Mouse (Mus musculus) kidney, adult 2 months (tissue): ENCODE results near the gene Slc48a1. TPM values are rescaled to one million over a fixed set of nuclear protein-coding genes. Genes with fewer than 3 reads are reported as not detected.

Source experiments
- DNase-seq: peaks from one replicate; pipeline ENCODE4 v3.0.0; 2021
- H3K27ac ChIP-seq: fragments of 200-500 bp; 2 replicates; pipeline ENCODE4 v1.5.1; 2012; ENCODE audit warnings: low read depth, low read length, control low read depth, inconsistent platforms; ENCODE audit not compliant: insufficient read depth
- H3K27me3 ChIP-seq: fragments of 200-500 bp; replicated peaks from 2 replicates; pipeline ENCODE4 v1.6.1; 2012; ENCODE audit warnings: mild to moderate bottlenecking, moderate library complexity, low read length, inconsistent platforms; ENCODE audit not compliant: control insufficient read depth, insufficient read depth
- H3K36me3 ChIP-seq: fragments of 200-500 bp; 2 replicates; pipeline ENCODE4 v1.6.1; 2012; ENCODE audit warnings: mild to moderate bottlenecking, moderate library complexity, low read length, inconsistent platforms; ENCODE audit not compliant: control insufficient read depth, insufficient read depth
- H3K4me1 ChIP-seq: fragments of 200-500 bp; 2 replicates; pipeline ENCODE4 v1.6.1; 2011; ENCODE audit warnings: low read length; ENCODE audit not compliant: control insufficient read depth, insufficient read depth
- H3K4me3 ChIP-seq: fragments of 200-500 bp; 2 replicates; pipeline ENCODE4 v1.5.1; 2011; ENCODE audit warnings: mild to moderate bottlenecking, low read depth, low read length, control low read depth; ENCODE audit not compliant: insufficient read depth
- CTCF ChIP-seq: fragments of 200-500 bp; conservative IDR thresholded peaks from 2 replicates; pipeline ENCODE4 v1.5.1; 2011; ENCODE audit warnings: low read depth, mild to moderate bottlenecking, control low read depth, low read length, moderate library complexity, mixed read lengths; ENCODE audit not compliant: insufficient read depth, insufficient read length
- POLR2A ChIP-seq: fragments of 200-500 bp; IDR thresholded peaks from one replicate; pipeline ENCODE4 v1.6.1; 2011; ENCODE audit warnings: low read depth, low read length, control low read depth
- WGBS: fragments of 180-500 bp; shearing (Covaris S2); methylation state at CpG from one replicate; pipeline ENCODE4 v1.1.7; 2018; 5-methylcytosine and 5-hydroxymethylcytosine counted together
- polyA plus RNA-seq: library from polyadenylated mRNA; depleted of rRNA; stranded (reverse); fragments of >200 nt; gene quantifications from 2 replicates; pipeline ENCODE4 v1.2.3, GENCODE M21; 2012

Slc48a1 gene
- polyA plus RNA-seq, 1 experiment, result 182 TPM

DNA sequence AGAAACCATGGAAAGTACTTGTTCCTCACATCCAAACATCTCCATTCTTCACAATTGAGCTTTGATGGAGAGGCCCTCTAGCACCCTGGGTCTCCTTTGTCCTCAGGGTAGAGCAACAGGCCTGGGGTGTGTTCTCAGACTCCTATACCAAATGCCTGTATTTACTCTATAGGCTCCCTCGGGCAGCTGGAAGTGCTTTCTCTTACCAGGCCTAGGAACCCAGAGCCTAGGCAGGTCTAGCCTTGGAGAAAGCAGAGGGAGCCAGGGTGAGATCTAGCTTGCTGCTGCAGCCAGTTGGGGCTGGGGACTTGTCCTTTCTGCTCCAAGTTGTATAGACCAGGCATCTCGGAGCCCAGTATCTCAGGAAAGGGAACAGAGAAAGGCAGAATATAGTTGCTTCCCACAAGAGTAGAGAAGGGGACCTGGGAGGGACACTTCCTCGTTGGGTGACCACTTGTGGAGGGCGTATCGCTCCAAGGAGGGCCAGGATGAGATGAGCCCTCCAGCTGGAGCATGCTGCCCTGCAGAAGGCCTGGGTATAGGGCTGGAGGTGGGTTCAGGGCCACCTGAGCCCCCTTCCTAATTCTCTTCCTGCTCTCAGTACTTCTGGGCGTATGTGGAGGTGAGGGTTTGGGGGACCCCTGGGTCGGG is 9.0 kb downstream of the Slc48a1 start:
- TF ChIP-seq CTCF, result no peak
- no peak for TF ChIP-seq POLR2A
- Histone ChIP-seq H3K4me3 (no peak overlapping the region), H3K36me3 (no peaks in the 10 kb centered on the region), H3K27ac (peak overlapping the region; percentile 9; the same call in 1 of the 2 replicates), H3K4me1 (peaks cover 33% of the 10 kb centered on the region), H3K27me3 (no peaks in the 10 kb centered on the region)
- WGBS, result 80% methylated on average over 7 of the region's 7 CpGs
- no peak for DNase-seq

DNA sequence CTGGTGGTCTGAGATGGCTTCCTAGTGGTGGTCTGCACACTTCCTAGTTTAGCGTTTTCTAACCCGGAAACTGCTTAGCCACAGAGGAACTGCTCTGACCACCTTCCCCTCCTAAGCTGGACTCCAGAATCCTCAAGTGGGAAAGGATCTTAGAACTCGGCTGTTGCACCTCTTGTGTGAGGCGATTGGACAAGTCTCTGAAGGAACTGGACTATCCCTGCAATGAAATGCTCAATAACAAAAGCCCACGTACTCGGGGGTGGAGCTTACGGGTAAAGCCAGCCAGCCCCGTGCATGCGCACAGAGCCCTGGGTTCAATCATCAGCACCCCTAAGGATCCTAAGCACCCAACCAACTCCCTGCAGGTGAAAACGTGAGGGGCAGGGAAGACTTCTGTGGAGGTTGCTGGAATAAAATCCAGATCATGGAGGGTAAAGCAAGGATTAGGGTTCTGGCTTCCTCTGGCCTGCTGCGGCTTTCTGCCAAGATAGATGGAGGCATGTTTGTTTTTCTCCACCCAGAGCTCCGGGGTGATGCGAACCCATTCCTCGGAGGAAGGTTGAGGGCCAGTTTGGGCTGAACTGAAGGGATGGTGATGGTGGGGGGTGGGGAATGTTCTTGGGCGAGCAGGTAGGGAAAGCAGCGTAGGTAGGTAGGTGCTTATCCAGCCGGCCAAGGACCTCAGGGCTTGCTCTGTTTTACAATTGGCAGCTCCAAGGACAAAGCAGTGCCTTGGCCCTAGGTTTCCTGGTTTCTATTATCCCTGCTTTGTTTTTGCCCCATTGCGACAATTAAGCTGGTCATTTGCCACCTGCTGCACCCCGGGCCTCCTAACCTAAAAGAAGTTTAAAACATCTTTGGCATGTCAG is 9.7 kb downstream of the Slc48a1 start:
- peaks cover 29% of the 10 kb centered on the region for H3K4me1 ChIP-seq
- no peaks in the 10 kb centered on the region for H3K27me3 ChIP-seq
- H3K4me3 ChIP-seq, result no peak overlapping the region
- no peak for TF ChIP-seq POLR2A
- no peak for TF ChIP-seq CTCF
- no peaks in the 10 kb centered on the region for H3K36me3 ChIP-seq
- DNase-seq, result peak; percentile 21
- no peak overlapping the region for H3K27ac ChIP-seq
- WGBS, result 66% methylated on average over 19 of the region's 19 CpGs

DNA sequence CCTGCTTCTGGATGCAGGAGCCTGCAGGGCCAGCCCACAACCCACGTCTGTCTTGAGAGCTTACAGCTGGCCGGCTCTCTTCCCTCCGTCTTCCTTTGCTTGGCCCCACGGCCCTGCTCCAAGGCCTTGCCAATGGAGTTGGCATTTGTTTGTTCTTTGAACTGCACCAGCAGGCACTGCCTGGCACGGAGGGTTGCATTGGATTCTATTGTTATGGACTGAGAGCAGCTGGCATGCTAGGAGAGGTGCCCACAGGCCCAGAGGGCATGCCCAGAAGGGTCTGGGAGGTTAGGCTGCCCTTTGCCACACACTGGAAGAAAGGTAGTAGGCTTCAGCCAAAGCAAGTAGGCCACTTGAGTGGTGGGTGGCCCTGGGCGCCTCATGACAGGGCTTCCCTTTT is 10.5 kb downstream of the Slc48a1 start:
- Histone ChIP-seq H3K4me1 (peaks cover 29% of the 10 kb centered on the region), H3K27ac (peak overlapping the region; percentile 43; the same call in 1 of the 2 replicates)
- DNase-seq, result peak; percentile 71

DNA sequence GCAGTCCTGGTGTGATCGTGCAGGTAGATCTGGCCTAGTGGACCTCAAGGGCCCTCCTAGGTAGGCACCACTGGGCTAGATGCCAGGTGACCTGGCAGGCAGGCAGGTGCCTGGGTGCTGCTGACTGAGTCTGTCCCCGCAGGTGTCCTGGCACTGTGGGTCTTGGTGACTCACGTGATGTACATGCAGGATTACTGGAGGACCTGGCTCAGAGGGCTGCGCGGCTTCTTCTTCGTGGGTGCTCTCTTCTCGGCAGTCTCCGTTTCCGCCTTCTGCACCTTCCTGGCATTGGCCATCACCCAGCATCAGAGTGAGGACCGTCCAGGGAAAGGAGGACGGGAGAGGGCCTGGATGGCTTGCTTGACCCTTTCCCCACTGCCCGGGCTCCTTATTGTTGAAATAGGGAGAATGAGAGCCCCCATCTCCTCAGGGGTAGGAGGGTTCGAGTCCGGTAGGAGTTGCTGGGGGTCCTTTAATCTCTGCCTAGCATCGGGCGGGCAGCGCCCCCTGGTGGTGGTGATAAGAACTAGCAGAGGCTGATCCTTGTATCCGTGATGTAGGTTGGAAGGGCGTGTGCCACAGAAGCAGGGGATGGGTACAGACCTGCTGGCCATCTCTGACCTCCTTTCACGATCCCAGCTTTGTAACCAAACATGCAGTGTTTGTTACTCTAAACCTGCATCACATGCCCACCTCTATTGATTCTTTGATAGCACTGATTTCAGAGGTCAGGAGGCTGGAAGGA is 11.6 kb downstream of the Slc48a1 start:
- Histone ChIP-seq H3K36me3 (no peaks in the 10 kb centered on the region), H3K27ac (no peak overlapping the region; the same call in 1 of the 2 replicates), H3K4me3 (no peak overlapping the region), H3K4me1 (peaks cover 28% of the 10 kb centered on the region), H3K27me3 (no peaks in the 10 kb centered on the region)
- DNase-seq, result peak; percentile 72
- no peak for TF ChIP-seq POLR2A
- TF ChIP-seq CTCF, result peak; percentile 81
- 30% methylated on average over 20 of the region's 20 CpGs for WGBS

More for the DNA sequence above, 10.5 kb downstream of the Slc48a1 start:
- Histone ChIP-seq H3K36me3 (no peaks in the 10 kb centered on the region), H3K27me3 (no peaks in the 10 kb centered on the region), H3K4me3 (no peak overlapping the region)
- TF ChIP-seq CTCF (no peak), POLR2A (no peak)
- WGBS, result 23% methylated on average over 6 of the region's 6 CpGs

DNA sequence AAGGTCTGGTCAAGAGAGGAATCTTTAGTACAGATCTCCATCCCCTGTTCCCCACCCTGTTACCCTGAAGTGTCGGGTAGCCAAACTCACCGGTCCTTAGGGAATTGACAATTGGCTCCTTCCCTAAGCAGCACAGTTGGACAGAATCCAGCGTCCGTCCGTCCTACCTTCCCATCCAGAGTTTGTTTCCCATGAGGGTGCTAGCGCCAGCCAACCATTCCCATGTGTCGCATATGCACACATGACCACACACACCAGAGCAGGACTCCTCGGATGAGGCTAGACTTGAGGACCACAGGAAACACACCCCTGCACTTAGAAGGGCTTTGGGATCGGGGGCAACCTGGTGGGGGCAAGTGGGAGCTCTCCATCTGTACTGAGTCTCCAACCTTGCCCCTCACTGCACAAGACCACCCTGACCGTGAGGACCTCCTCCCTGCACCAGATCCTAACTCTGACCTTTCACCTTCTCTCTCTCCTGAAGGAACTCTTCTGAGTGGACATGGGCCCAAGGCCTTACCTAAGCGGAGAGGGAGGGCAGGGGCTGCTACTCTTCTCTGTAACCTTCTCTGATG is 12.9 kb downstream of the Slc48a1 start:
- H3K36me3 ChIP-seq, result no peaks in the 10 kb centered on the region
- peaks cover 19% of the 10 kb centered on the region for H3K4me1 ChIP-seq
- no peaks in the 10 kb centered on the region for H3K27me3 ChIP-seq
- peak; percentile 31 for DNase-seq
- H3K27ac ChIP-seq, result no peak overlapping the region
- no peak overlapping the region for H3K4me3 ChIP-seq
- 79% methylated on average over 11 of the region's 11 CpGs for WGBS
- TF ChIP-seq CTCF, result no peak
- TF ChIP-seq POLR2A, result no peak

DNA sequence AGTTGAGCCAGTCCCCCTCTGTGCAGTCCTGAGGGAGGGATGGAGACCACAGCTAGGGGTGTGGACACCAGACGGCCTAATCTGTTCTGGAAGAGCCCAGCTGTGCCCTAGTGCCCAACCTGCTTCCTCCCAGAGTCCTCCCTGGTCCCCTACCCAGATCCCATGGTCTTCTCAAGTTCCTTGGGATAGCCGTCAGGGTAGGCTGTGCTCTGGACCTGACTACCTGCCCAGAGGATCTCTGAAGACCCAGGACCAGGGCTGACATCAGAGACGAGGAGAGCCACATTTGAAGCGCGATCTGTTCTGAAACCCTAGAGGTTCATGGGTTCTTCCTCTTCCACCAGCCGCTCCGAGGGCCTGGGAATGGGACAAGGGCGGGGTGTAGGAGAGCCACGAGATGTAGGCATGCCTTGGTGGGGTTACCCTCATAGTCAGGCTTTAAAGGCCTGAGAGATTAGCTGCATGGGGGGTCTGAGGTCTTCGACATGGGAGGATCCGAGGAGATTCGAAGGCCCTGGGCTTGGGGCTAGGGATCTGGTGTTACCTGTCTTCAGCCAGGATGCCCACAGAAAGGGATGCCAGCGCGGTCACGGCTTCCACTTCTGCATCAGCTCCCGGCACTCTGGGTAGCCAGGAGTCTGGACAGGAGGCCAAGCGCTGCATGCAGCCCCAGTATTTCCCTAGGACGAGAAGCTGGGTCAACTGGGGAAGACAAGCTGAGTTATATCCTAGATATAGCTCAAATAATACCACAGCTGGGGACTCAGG is 15.2 kb downstream of the Slc48a1 start:
- Histone ChIP-seq H3K36me3 (no peaks in the 10 kb centered on the region), H3K27me3 (no peaks in the 10 kb centered on the region), H3K4me3 (no peak overlapping the region), H3K4me1 (peaks cover 9% of the 10 kb centered on the region), H3K27ac (no peak overlapping the region)
- no peak for DNase-seq
- no peak for TF ChIP-seq POLR2A
- TF ChIP-seq CTCF, result no peak
- 93% methylated on average over 18 of the region's 18 CpGs for WGBS
